Mouse (Mus musculus) urinary bladder, postnatal 10 days (tissue): ENCODE measurements around the gene Tmem40.

Experiments used
- DNase-seq: peaks from one replicate; pipeline ENCODE4 v3.0.0; 2022; ENCODE audit warnings: low spot score

Gene Tmem40

DNA sequence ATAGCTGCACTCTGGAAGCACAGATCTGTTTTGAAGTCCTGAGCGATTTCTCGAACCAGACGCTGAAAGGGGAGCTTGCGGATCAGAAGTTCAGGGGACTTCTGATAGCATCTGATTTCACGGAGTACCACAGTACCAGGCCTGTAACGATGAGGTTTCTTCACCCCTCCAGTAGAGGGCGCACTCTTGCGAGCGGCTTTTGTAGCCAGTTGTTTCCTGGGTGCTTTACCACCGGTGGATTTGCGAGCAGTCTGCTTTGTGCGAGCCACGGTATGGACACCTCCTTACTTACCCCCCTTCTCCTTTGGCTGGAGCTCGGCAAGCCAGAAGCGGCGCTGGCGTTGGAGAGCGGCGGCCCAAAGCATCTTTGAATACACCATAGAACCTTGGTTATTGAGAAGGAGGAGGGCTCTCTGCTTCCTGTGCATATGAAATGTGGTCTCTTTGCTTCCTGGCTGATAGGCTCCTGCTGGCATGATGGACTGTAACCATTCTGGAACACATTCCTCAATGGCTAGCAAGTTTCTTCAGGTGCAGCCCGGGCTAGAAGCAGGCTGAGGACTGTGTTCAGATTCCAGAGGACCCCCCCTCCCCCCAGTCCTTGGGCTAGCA is 8.0 kb upstream of the Tmem40 start:
- no peak for DNase-seq

DNA sequence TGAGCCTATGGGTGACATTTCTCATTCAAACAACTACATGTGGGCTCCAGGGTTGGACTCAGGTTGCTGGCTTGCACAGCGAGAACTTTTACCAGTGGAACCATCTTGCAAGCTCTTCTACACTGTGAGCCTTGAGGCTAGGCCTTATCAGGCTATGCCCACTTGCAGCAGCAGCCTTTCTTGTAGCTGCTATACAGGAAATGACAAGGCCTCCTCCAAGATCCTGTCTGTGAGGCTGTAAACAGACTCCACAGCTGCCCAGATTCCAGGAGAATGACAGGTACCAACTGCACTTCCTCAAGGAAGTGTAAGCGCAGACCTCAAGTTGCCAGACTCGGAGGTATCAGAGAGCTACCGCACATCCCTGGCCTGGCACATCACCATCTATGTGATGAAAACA is 6.0 kb upstream of the Tmem40 start:
- DNase-seq = no peak

DNA sequence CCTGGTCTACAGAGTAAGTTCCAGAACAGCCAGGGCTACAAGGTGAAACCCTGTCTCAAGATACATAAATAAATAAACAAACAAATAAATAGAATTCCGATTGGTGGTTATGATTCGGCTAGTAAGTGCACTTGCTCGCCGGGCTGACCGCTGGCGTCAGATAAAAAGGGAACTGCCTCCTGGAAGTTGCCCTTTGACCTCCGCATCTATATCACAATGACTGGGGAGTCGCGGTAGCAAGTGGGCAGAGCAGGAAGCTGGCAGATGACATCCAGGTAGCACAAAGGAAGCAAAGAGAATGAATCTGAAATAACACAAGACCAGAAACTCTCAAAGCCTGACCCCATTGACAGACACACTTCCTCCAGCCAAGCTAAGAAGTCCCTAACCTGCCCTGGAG is 5.1 kb upstream of the Tmem40 start:
- DNase-seq = no peak

DNA sequence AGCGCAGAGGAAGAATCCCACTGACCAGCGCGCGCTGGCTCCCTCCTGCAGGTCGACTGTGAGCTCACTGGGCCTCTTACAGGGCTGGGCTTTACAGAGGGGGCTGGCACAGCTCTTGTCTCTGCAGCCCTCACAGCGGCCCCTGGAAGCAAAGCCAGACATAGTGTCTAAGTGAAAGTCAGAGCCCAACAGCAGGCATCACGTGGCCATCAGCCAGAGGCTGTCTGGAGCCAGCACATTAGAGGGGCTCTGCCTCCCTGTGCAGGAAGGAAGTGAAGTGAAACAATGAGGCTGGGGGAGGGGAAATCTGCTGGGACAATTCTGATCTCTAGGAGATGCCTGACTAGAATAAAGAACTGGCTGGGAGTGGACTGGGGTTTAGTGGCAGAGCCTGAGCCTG is 2.0 kb upstream of the Tmem40 start:
- DNase-seq = no peak

DNA sequence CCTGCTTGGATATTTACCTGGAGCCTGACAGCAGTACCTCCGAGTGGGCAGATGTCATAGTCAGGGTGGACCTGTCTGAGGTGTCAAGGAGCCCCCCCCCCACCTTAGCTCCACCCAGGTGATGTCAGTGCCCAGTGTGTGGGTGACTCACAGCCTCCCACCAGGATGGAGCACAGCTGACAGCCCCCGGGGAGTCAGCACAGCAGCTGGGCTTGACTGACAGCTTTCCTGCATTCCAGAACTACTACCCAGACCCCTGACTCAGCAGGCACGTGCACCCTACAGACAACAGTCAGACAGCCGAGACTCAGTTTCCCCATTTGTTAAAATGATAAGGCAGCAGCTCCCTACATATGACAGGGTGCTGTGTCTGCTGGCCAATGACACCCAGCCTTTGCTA is 1.2 kb downstream of the Tmem40 start:
- no peak for DNase-seq

DNA sequence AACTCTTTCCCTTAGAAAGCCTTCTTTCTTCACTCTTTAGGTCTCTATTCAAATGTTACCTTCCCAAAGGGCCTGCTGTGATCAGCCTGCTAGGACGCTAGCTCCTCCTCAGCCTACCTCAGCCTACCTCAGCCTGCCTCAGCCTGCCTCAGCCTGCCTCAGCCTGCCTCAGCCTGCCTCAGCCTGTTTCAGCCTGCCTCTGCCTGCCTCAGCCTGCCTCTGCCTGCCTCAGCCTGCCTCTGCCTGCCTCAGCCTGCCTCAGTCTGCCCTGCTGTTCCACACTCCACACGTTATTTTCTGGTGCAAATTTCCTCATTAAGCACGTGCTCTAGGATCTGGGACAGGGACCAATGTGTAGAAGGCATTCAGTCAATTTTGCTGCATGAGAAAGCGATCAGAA is 2.1 kb downstream of the Tmem40 start:
- no peak for DNase-seq

DNA sequence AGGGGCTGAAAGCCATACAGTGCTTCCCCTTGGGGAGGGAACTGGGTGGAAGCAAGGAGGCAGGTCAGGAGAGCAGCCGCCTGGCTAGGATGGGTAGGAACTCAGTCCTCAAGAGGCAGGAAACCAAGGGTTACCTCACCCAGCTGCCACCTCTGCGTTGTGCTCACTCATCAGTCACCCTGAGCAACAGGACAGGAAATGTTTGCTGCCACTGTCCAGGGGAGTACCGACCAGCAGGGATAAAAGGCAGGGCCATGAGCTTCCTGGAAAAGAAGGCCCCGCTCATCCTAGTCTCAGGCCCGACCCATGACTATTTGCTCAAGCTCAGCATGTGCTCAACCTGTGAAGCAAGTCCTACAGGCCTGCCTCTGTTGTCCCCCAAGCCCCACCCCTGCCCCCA is 2.7 kb downstream of the Tmem40 start:
- no peak for DNase-seq

DNA sequence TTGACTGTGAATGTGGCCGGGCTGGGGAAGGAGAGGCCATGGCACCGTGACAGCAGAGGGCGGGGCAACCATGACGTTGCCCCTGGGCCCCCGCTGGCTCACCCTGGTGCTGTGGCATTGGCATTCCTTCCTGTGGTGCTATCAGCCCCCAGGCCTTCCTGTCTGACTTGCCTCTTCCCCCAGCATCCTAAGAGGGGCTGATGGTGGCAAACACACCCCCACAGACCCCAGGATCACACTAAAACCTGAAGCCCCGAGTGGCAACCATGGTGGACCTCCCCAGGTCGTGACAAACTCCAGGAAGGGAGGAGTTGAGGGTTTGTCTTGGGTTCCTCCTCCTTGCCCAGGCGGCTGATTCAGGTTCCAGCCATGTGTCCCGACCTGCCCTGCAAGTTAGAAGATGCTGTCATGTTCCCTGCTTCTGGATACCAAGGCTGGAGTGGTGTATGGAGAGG is 3.2 kb downstream of the Tmem40 start:
- no peak for DNase-seq

DNA sequence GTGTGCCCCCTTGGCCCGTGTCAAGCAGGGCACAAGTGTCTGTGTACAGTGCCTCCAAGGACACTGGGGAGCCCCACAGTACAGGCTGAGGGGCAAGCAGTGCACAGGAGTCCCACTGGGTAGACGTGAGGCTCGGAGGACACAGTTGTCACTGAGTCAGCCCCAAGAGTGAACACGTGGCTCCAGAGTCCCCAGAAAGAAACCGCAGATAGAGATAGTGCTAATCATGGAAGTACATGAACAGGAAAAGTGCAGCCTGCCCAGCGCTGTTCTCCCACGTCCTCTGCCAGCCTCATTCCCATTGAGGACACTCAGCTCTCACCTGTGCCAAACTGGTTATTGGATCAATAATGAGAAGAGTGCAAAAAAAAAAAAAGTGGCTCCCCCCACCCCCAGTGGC is 6.7 kb downstream of the Tmem40 start:
- DNase-seq = no peak

DNA sequence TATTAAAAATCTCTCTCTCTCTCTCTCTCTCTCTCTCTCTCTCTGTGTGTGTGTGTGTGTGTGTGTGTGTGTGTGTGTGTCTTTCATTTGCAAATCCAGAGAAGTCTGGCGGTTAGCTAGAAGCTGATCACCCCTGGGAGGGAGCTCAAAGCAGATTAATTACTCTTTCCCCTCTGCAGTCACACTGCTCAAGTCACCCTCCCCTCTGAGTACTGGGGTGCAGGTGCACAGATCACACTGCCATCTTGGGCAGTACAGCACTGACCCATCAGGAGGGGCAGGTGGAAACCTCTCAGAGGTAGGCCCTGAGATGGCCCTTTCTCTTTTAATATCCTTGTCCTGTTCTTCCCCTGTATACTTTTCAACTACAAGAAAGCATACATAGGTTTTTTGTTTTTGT is 15.9 kb downstream of the Tmem40 start:
- DNase-seq = no peak

DNA sequence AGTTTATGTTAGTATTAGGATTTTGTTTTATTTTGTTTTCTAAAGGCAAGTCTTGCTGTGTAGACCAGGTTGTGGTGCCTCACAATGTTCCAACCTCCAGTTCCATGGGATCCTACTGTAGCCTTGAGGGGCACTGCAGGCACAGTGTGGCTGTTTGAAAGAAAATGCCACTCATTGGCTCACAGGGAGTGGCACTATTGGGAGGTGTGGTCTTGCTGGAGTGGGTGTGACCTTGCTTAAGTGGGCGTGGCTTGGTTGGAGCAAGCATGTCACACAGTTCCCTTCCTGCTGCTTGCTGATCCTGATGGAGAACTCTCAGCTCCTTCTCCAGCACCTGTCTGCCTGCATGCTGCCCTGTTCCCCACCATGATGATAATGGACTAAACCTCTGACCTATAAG is 18.6 kb downstream of the Tmem40 start:
- no peak for DNase-seq

DNA sequence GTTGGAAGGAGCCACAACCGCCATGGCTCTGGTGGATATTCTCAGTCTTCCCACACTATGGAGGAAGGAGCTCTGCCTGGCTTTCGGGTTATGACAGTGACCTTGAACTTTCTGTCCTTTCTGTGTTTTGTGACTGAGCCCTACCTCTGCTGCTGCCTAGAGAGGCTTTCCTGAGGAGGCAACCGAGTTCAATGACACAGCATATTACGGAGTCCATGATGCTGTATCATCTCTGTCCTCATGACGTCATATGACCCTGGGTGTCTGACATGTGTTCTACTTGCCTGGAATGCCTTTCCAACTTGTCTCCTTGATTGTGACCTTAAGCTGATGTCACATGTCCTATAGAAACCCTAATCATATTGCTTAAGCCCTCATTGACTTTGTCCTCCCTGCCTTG is 23.2 kb downstream of the Tmem40 start:
- DNase-seq = no peak

DNA sequence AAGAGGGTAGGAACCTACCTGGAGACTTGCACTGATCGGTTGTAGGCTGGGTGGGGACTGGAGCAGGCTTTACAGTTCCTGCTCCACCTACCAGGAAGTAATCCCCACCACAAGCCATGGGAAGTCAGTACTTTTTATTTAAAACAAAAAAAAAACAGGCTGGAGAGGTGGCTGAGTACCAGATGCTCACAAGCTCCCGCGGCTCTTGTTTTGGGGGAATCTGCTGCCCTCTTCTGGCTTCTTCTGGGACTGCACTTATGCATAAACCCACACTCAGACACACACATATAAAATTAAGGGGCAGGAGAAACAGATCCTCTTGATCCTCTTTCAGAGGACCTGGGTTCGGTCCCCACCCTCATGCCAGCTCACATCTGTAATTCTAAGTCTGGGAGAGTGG is 27.3 kb downstream of the Tmem40 start:
- no peak for DNase-seq

DNA sequence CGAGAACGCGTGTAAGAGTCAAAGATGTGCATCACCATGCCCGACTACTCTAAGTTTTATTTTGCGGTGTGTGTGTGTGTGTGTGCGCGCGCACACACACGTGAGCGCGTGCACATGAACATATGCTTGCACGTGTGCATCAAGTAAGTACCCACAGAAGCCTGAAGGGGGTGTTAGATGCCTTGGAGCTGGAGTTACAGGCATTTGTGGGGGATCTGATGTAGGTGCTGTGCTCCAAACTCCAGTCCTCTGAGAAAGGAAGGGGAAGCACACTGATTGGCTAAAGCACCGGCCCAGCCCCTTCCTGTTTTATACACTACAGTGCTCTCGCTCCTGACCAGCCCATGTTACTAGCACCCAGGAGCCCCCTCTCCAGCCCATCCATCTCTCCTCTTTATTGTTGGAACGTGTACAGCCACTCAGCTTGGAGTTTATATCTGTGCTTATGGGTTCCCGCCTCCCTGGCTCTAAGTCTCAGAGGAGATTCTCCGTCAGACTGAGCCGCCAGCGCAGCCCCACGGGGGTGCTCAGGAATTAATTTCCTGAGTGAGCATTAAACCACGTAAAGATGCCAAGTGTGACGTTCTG is 29.8 kb downstream of the Tmem40 start:
- DNase-seq = no peak

DNA sequence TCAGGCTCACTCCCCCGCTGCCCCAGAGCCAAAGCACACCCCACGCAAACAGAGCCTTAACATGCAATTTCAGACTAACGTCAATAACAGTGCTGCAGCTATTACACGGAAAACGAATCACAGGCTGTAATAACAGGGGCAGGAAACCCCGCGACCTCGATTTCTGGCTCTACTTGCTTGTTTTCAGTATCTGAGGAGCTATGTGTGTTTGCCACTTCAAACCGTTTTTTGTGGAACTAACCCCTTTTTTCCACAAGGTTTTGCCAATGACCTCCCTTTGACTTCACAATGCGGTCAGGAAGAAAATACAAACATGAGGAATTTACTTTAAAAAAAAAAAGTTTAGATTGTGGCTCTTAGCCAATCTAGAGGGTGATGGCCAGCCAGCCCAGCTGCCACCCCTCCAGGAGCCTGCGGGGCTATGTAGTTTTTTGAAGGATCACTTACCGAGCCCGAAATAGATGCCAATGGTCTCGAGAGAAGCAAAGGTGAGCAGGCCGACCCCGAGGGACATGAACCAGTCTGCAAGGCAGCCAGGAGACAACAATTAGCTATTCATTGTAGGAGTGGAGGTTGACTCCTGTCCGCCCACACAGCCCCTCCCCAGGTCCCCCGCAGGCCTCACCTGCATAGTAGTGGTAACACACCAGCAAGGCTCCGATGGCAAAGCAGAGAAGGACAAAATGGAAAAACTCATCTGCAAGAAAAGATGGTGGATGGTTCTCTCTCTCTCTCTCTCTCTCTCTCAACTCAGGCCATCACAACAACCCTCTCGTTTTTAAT is 31.5 kb downstream of the Tmem40 start:
- no peak for DNase-seq

DNA sequence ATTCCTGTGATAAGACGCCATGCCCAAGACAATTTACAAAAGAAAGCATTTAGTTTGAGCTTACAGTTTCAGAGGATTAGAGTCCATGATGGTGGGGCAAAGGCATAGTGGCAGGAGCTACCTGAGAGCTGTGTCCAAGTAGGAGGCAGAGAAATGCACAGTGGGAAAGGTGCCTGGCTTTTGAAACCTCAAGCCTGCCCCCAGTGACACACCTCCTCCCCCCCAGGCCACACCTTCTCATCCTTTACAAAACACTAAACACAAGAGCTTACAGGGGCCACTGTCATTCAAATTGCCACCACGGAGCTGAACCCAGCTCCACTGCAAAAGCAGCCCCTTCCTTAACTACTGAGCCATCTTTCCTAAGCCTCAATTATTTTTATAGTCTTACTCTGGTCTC is 34.6 kb downstream of the Tmem40 start:
- DNase-seq = no peak

DNA sequence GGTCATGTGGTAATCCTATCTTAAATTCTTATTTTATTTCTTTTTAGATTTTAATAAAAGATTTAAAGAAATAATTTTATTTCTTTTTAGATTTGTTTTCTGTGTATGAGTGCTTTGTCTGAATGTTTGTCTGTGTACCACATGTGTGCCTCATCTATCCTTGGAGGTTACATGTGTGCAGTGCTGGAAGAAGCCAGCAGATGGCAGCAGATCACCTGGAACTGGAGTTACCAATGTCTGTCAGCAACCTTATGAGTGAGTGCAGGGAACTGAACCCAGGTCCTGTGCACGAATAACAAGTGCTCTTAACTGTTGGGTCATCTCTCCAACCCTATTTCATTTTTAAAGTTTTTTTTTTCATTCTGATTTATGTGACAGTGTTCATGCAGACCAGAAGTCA is 35.1 kb downstream of the Tmem40 start:
- DNase-seq = no peak

DNA sequence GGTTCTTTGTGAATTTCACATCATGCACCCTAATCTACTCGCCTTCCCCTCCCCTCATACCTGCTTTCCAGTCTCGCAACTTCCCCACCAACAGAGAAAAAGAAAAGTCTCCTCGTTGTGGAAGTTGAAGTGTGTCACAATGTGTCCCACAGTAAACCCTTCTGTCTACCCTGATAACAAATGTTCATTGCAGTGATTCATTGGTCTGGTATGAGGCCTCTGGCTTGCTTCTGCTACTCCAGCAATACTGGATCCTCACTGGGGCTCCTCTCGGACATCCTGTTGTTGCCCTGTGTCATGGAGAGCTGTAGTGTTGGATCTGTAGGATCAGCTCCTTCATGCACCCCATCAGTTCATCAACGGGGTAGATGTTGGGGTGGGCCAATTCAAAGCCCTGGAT is 40.0 kb downstream of the Tmem40 start:
- no peak for DNase-seq

DNA sequence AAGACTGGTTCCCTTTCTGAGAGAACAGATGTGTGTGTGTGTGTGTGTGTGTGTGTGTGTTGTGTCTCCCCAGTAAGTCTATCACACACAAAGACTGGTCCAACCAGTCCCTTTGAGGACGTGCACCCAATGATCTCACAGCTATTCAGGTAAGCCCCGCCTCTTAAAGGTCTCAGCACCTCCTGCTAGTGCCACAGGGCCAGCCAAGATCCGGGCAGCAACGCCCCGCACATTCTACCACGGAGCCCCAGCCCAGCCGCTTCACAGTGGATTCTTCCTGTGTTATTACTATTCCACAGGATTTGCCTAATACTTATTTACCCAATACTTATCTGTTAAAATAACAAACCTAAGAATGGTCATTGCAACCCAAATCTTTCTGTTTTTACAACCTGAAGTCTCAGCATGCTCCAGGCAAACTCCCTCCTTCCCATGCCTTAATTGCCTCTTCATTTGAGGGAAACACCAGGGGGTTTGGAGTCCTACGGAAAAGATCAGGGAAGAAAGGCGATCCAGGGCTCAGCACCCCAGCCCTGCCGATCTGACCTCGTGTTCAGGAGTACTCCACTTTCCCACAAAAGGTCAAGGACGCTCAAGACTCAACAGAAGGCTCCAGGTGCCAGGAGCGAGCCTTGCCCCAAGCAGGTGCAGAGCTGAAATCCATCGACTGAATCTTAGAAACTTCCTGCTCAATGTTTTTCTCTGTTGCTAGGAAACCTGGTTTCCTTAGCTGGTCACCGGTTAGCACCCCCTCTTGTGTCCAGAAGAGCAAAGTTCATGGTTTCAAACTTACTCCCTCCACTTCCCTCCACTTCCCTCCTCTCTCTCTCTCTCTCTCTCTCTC is 44.3 kb downstream of the Tmem40 start:
- DNase-seq = no peak

DNA sequence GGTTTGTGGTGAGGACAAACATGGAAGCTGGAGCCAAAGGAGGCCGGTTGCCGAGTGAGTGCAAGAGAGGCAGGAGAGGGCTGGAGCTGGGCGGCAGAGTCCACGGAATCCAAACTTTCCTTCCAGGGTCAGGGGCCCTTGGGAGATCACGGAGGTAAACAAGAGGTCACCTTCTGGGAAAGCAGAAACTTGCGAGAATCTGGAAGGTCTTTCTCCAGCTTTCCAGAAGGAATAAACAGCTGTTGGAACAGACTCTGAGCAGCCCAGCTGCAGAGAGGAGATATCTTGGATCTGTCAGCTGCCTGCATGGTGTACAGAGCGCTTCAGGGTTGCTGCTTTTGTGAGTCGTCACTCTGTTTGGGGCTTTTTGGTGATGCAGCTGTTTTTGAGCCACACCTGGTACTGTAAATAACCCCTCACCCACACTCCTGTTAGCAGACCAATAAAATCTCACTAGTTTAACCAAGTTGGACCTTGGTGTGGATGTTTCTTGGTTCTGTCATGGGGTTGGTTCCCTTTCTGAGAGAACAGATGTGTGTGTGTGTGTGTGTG is 45.0 kb downstream of the Tmem40 start:
- no peak for DNase-seq

DNA sequence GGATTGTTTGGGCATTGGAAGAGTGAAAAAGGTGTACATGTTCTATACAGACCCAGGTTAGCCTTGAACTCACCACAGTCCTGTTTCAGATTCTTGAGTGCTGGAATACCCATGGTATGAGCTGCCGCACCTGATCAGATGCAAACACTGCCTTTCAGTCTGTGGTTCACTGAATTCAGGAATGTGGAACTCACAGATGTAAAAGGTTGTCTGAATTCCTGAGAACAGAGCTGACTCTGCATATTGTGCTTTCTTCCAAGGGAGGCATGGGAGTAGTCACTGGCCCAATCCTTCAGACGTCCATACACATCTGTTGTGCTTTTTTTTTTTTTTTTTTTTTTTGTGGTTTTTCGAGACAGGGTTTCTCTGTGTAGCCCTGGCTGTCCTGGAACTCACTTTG is 50.9 kb downstream of the Tmem40 start:
- DNase-seq = no peak

DNA sequence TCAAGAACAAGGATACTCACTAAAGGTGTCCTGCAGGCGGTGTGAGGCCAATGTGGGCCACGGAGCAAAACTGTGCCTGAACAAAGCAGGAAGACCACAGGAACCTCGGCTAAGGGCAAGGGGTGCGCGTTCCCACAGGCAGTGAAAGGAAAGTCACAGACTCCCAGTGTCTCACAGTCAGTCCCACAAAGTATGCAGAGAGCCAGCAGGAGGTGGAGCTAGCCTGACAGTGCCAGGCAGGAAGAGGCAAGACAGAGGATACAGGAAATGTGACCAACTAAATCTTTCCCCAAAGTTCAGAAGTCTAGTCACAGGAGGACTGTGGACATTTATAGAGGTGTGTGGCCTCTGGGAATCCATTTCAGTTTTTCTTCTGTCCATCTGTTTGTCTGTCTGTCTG is 59.3 kb downstream of the Tmem40 start:
- no peak for DNase-seq
